Mouse (Mus musculus) megakaryocyte, embryonic 14.5 days (primary cell): Measurements from ENCODE around the gene Ip6k1.

Experiments
- FLI1 ChIP-seq: IDR thresholded peaks from 2 replicates; pipeline ENCODE4 v1.6.1; 2012; ENCODE audit warnings: low read length, inconsistent platforms, mixed read lengths
- GATA1 ChIP-seq: IDR thresholded peaks from 3 replicates; pipeline ENCODE4 v1.6.1; 2012; ENCODE audit warnings: mixed read lengths, low read length, inconsistent platforms, borderline replicate concordance

GRCm38 (mm10) chr9:107960928-107961327 is 41.4 kb upstream of the Ip6k1 start:
- TF ChIP-seq GATA1 (no peak), FLI1 (no peak)
